Mouse (Mus musculus) testis, adult 2 months (tissue): Measurements from ENCODE around the gene Rrh. TPM values are rescaled to one million over a fixed set of nuclear protein-coding genes. Genes with fewer than 3 reads are reported as not detected.

Experiments
- H3K27ac ChIP-seq: fragments of 200-500 bp; 2 replicates; pipeline ENCODE4 v1.5.1; 2012; ENCODE audit warnings: low read depth, low read length; ENCODE audit not compliant: control insufficient read depth, insufficient read depth
- H3K27me3 ChIP-seq: fragments of 200-500 bp; 2 replicates; pipeline ENCODE4 v1.6.1; 2012; ENCODE audit warnings: mild to moderate bottlenecking, low read length, moderate library complexity; ENCODE audit not compliant: control insufficient read depth, insufficient read depth
- H3K36me3 ChIP-seq: fragments of 200-500 bp; 2 replicates; pipeline ENCODE4 v1.6.1; 2012; ENCODE audit warnings: mild to moderate bottlenecking, low read length; ENCODE audit not compliant: control insufficient read depth, insufficient read depth
- H3K4me1 ChIP-seq: fragments of 200-500 bp; 2 replicates; pipeline ENCODE4 v1.6.1; 2012; ENCODE audit warnings: low read length; ENCODE audit not compliant: control insufficient read depth, insufficient read depth
- H3K4me3 ChIP-seq: fragments of 200-500 bp; 2 replicates; pipeline ENCODE4 v1.5.1; 2012; ENCODE audit warnings: low read depth, mild to moderate bottlenecking, low read length, moderate library complexity, mixed read lengths; ENCODE audit not compliant: control insufficient read depth
- CTCF ChIP-seq: fragments of 200-500 bp; IDR thresholded peaks from 2 replicates; pipeline ENCODE4 v1.5.1; 2012; ENCODE audit warnings: low read depth, mild to moderate bottlenecking, inconsistent platforms, low read length, moderate library complexity; ENCODE audit not compliant: control insufficient read depth, insufficient read depth, insufficient replicate concordance
- POLR2A ChIP-seq: fragments of 200-500 bp; IDR thresholded peaks from 2 replicates; pipeline ENCODE4 v1.6.1; 2012; ENCODE audit warnings: low read depth, mild to moderate bottlenecking, inconsistent platforms, low read length, moderate library complexity; ENCODE audit not compliant: control insufficient read depth
- polyA plus RNA-seq: library from polyadenylated mRNA; depleted of rRNA; stranded (reverse); fragments of >200 nt; gene quantifications from 2 replicates; pipeline ENCODE4 v1.2.3, GENCODE M21; 2012; rRNA removed

Gene Rrh
- 0.28 and 0.42 TPM in 2 replicates for polyA plus RNA-seq

DNA sequence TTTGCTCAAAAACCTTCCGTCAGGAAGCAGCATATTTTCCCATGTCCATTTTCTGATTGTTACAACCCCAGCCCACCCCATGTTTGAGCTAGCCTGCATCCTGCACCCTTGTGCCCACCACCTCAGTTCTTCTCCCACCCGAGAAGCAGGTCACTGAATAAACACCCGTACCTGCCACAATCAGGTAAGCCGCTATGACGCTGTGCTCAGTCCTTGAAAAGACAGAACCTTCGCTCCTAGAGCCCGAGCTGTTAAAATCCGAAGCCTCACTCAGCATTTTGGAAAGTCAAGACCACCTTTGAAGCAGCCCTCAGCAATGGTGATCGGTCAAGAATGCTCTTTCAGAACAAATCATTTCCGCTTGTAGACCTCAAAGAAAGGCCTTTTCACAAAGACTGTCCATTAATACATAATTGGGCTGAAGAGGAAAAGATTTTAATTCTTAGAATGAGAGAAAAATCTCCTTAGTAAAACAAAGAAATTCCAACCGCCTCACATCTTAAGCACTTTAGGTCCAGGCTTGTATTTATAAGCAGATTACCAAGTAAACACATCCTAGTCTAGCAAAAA lies at the start of gene Rrh:
TSS of gene Rrh (minus strand) at position 382 of the 570 bp plus-strand sequence.
- TF ChIP-seq CTCF (no peak), POLR2A (no peak)
- H3K4me3 ChIP-seq = no peak within 1 kb of the TSS
- no peak within 1 kb of the TSS for H3K27ac ChIP-seq
- H3K36me3 ChIP-seq = peaks cover 5% of the 10 kb centered on the region
- H3K4me1 ChIP-seq = no peaks in the 10 kb centered on the region
- H3K27me3 ChIP-seq = no peaks in the 10 kb centered on the region

GRCm38 (mm10) chr3:129863698-129864097 lies 41.3 kb upstream of the Rrh start:
- Histone ChIP-seq H3K36me3 (no peaks in the 10 kb centered on the region), H3K4me3 (no peak overlapping the region), H3K27ac (no peak overlapping the region)

DNA sequence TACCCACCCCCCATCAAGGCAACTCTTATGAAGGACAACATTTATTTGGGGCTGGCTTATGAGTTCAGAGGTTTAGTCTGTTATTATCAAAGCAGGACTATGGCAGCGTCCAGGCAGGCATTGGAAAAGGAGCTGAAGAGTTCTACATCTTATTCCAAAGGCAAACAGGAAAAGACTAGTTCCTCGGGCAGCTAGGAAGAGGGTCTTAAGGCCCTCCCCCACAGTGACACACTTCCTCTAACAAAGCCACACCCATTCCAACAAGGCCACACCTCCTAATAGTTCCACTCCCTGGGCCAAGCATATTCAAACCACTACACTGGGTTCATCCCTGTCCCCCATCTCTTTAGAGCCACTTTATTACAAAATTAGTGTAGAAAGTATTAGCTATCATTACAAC lies 40.2 kb upstream of the Rrh start:
- Histone ChIP-seq H3K27ac (no peak overlapping the region), H3K27me3 (no peaks in the 10 kb centered on the region), H3K4me1 (peaks cover 6% of the 10 kb centered on the region), H3K36me3 (no peaks in the 10 kb centered on the region), H3K4me3 (no peak overlapping the region)
- TF ChIP-seq CTCF (no peak), POLR2A (no peak)

More at GRCm38 (mm10) chr3:129863698-129864097, 41.3 kb upstream of the Rrh start:
- TF ChIP-seq CTCF (peak; percentile 100), POLR2A (no peak)
- H3K27me3 ChIP-seq = no peaks in the 10 kb centered on the region
- H3K4me1 ChIP-seq = peaks cover 6% of the 10 kb centered on the region

DNA sequence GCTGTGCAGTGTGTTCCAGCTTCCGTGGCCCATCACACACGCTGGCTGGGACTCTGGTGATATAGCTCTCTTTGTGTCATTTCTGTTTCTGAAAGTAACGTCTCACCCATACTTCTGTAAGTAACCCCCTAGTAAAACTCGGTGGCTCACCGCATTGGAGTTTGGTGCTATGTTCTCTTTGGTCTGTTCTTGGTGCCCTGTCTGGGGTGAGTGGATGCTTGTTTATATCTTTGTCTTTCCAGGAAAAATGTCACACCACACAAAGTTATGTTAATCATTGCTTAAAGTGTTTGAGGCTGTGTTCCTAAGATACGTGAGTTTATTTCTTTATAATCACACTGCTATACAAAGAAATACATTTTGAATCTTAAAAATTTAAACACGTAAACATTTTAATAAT lies 24.5 kb upstream of the Rrh start:
- H3K27ac ChIP-seq = no peak overlapping the region
- H3K4me1 ChIP-seq = no peaks in the 10 kb centered on the region
- H3K4me3 ChIP-seq = no peak overlapping the region
- H3K27me3 ChIP-seq = no peaks in the 10 kb centered on the region
- H3K36me3 ChIP-seq = no peaks in the 10 kb centered on the region
- TF ChIP-seq POLR2A = no peak
- TF ChIP-seq CTCF = no peak

DNA sequence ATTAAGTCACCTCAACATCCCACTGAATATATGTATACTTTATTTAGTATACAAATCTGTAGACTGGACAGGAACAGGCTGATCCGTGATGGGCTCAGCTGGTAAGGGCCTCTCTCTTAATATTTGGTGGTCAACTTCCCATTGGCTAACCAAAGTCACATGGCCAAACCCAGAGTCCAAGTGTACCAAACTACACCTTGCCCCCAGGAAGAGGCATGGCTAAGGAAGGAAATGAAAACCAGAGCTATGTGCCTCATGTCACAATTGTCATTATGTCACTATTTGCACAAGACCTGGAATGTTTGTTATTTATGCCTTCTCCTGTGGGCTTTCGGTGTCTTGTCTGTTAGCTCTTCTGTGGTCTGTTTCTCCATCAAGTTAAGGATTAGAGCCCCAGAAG lies 23.5 kb upstream of the Rrh start:
- Histone ChIP-seq H3K4me3 (no peak overlapping the region), H3K27me3 (no peaks in the 10 kb centered on the region), H3K4me1 (no peaks in the 10 kb centered on the region), H3K27ac (no peak overlapping the region), H3K36me3 (no peaks in the 10 kb centered on the region)
- TF ChIP-seq CTCF (no peak), POLR2A (no peak)

DNA sequence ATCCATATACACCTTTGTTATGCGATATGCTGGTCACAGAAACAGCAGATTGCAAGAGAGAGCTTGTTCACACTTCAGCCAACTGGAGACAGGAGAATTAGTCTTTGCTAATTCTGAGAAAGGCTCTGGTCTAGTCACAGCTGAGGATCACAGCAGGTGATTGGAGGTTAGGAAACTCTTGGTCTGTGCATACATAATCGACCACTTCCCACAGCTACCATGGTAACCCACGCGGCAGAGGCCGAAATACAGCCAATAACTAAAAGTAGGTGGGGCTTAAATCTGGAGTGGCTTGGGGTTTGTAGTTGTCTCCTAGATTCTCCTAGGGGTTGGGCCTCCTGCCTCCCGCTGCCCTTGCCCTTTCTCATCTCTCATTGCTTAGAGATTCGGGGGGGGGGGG lies 15.6 kb upstream of the Rrh start:
- peaks cover 6% of the 10 kb centered on the region for H3K4me1 ChIP-seq
- no peaks in the 10 kb centered on the region for H3K27me3 ChIP-seq
- TF ChIP-seq CTCF = no peak
- no peak for TF ChIP-seq POLR2A
- no peak overlapping the region for H3K4me3 ChIP-seq
- no peak overlapping the region for H3K27ac ChIP-seq
- no peaks in the 10 kb centered on the region for H3K36me3 ChIP-seq

DNA sequence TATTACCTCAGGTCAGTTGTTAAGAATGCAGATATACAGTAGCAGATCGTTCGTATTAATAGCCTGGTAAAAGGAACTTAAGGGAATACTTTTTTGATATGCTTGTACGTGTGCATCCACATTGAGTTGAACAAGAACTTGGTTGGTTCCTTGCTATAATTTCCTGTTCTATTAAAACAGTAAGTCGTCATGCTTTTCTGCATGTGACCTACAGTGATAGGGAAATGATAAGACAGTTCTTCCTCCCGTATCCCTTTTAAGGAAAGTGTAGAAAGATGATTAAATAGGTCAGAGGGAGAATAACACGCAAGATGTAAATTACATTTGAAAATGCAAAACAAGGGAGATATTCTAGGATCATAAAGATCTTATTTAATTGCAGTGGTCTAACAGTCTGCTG lies 14.6 kb upstream of the Rrh start:
- TF ChIP-seq CTCF (no peak), POLR2A (no peak)
- H3K27me3 ChIP-seq = no peaks in the 10 kb centered on the region
- no peak overlapping the region for H3K27ac ChIP-seq
- no peaks in the 10 kb centered on the region for H3K36me3 ChIP-seq
- peaks cover 6% of the 10 kb centered on the region for H3K4me1 ChIP-seq
- no peak overlapping the region for H3K4me3 ChIP-seq
